Mouse (Mus musculus) layer of hippocampus, postnatal 25 days (tissue): Measurements from ENCODE around the gene Gkn2. TPM values are rescaled to one million over a fixed set of nuclear protein-coding genes. Genes with fewer than 3 reads are reported as not detected.
A peak's percentile ranks its signal among the peaks of the same experiment; 100 is the strongest.

Experiments used
- DNase-seq, 2 experiments: peaks; one replicate each; pipeline ENCODE4 v3.0.0; 2022; ENCODE audit warnings: mixed read lengths in 2 of 2, low spot score in 1 of 2; ENCODE audit errors: extremely low spot score in 1 of 2
- total RNA-seq, 2 experiments: library from RNA; stranded (reverse); gene quantifications; 2 replicates each; pipeline ENCODE4 v1.2.3; 2021

Gene Gkn2
- not detected for total RNA-seq

GRCm38 (mm10) chr6:87373057-87373456, at the start of gene Gkn2:
Gene Gkn2 (plus strand): TSS chr6:87373357.
- DNase-seq = no peak

- peak in 1 of 2 experiments; percentile 51 for DNase-seq
Measured at GRCm38 (mm10) chr6:87323381-87323780, 49.8 kb upstream of the Gkn2 start.

- no peak for DNase-seq
Measured at GRCm38 (mm10) chr6:87326932-87327331, 46.2 kb upstream of the Gkn2 start.

- no peak for DNase-seq
Measured at GRCm38 (mm10) chr6:87328265-87329173, 44.6 kb upstream of the Gkn2 start.

- DNase-seq = no peak
Measured at GRCm38 (mm10) chr6:87332380-87332779, 40.8 kb upstream of the Gkn2 start.

DNA sequence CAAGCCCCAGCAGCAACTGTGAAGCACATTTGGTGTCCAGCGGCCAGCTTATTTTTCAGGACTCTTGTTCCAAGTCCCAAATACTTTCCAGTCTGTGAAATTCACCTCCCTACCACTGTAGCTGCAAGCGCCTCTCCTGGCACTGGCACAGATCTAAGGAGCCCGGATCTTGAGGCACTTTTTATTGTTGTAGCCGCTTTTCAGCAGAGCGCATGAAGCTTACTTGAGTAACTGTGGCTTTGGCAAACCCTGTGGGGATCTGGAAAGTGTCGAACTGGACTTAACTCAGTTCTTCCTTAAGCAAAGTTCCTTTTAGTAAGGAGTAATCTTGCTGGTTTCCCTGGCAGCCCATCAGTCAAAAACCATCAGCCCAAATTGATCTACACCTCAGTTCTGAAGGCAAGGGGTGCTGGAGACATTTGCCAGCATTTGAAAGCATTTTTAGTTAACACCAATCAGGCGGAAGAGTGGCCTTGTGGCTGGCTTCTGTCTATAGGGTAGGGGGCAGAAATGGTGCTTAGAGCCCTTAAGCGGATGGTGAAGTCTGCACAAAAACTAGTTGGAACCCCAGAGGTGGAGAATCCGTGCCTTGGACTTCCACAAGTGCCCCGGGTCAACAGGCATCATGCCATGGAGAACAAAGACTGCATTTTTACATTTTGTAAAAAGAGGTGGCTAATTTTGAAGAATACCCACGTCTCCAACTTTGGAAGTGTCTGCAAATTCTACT, 38.6 kb upstream of the Gkn2 start:
- no peak for DNase-seq

GRCm38 (mm10) chr6:87335091-87335934, 37.8 kb upstream of the Gkn2 start, which contains the start of gene Antxr1:
Gene Antxr1 (minus strand): TSS chr6:87335821.
- DNase-seq = peak; percentile 55 to 72

DNA sequence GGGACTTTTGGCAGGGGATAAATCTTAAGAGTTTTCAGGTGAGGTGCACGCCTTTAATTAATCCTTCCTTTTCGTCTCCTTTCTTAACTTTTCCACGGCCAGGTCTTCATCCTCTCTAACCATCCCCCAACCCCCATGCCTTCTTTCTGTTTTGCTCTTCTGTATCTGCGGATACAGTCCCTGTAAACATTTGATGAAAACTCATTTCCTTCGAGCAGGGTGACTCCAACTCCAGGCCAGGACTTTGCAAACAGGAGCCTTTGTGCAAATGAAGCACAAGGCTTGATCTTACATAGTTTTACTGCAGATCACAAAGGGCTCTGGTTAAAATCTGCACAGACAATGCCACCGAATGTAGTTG, 37.2 kb upstream of the Gkn2 start:
- DNase-seq = no peak

DNA sequence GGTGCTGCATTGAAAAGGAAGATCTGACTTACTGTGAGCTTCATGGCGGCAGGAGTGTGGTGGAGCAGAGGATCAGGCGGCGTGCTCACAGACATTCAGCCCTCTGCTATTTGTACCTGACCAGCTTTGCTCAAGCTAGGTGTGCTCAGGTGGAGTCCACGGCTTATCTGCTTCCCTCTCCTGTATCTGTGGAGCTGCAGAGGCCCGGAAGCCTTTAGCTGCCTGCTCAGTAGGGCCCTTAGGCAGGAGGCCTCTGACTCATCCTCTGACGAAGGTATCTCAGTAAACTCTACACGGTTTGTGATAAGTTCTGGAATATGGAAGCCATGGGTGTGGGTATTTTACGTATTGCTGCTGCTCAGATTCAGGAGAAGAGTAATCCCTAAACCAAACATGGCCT, 22.3 kb upstream of the Gkn2 start, which contains the start of gene Gkn1:
Gkn1 (minus strand) TSS at position 114 of the 400 bp plus-strand sequence.
- no peak for DNase-seq

GRCm38 (mm10) chr6:87354441-87354840, 18.7 kb upstream of the Gkn2 start:
- peak in 1 of 2 experiments; percentile 4 for DNase-seq

DNA sequence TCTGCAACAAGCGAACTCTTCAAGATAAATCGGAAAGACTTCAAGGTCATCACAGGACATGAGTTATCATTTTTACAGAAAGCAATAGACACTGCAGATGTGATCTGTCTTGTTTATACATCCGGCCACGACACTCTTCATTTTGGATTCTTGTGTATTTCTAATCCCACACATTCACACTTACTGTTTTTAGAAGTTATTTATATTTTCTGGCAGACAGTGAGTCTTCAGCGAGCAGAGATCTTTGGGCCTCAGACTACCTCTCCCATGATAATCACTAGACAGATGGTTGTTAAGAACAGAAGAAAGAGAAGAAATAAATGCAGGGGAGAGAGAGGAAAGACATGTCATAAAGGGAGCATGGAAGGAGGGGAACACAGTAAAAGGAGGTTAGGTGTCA, 3.9 kb upstream of the Gkn2 start:
- DNase-seq = no peak

DNA sequence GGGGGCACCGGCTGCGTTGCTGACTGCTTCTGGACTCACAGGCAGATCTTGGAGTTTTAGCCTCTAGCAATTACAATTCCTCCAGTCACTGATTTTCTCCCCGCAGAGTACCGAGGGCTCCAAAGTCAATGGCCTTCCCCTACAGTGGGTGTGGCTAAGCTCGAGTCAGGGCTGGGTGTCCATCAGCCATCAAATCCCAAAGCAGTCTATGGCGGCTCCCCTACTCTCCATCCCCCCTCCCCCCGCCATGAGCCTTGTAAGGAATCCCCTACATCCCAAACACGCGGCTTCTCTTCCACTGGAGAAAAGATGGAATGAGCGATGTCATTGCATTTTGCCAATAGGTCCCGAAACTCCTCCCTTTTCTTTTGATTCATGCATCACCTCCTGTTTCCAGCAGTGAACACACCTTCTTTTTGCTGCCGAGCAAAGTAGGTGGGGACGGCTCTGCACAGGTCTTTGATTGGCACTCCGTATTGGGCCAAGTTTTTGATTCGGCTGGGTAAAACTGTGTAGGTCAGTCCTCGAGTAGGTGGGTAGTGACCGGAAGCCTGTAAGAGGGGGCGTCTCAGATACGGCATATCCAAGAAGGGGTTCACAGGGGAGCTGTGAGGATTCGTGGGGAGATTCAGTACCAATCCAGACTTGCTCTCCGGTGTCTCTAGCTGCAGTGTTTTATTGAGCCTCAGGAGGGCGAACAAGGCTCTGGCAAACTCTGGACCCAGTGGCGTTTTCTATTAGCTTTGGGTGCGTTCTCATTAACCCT, 11.0 kb downstream of the Gkn2 start:
- DNase-seq = peak in 1 of 2 experiments; percentile 25

- no peak for DNase-seq
Measured at GRCm38 (mm10) chr6:87384761-87385160, 11.6 kb downstream of the Gkn2 start.

GRCm38 (mm10) chr6:87386203-87386602, 13.0 kb downstream of the Gkn2 start:
- peak; percentile 51 to 77 for DNase-seq

GRCm38 (mm10) chr6:87386681-87387080, 13.5 kb downstream of the Gkn2 start:
- no peak for DNase-seq

DNA sequence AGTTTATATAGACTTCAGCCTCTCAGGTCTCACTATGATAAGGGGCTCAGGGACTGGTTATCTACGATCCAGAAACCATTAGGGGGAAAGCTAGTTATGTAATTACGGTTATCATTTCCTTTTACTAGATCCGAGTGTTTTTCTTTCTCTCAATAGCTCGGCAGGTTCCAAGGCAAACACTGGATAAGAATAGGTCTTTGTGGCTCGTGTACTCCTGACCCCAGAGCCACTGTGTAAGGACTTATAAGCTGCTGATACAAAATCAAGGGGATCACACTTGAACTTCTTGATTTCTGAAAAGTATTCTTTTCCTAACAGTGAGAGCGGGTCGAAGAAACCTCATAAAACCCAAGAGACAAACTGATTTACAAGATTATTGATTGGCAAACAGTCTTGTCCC, 15.7 kb downstream of the Gkn2 start, which contains the start of gene Gkn3:
Gkn3 (minus strand) TSS at position 59 of the 400 bp plus-strand sequence.
- DNase-seq = no peak

DNA sequence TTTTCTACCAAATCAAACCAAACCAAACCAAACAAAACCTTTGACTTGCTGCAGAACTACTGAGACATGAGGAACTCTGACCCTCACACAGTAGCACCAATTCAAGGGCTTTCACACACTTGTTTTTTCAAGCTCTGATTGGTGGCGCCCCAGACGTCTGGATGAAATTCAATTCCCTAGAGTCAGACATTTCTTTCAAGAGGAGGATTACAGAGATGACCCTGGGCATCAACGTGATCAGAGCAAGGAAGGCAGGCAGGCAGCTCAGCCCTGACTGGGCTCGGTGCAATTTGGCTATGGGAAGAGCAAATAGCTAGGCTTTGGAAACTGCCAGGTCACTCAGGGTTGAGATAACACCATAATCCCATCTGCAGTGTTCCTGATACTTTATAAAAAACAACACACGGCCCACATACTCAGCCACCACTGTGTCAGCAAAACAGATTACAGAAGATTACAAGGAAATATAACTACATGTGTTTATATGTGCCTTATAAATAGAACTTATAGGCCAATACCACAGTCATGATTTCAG, 16.4 kb downstream of the Gkn2 start:
- DNase-seq = no peak

- DNase-seq = no peak
Measured at GRCm38 (mm10) chr6:87393466-87394205, 20.5 kb downstream of the Gkn2 start.

DNA sequence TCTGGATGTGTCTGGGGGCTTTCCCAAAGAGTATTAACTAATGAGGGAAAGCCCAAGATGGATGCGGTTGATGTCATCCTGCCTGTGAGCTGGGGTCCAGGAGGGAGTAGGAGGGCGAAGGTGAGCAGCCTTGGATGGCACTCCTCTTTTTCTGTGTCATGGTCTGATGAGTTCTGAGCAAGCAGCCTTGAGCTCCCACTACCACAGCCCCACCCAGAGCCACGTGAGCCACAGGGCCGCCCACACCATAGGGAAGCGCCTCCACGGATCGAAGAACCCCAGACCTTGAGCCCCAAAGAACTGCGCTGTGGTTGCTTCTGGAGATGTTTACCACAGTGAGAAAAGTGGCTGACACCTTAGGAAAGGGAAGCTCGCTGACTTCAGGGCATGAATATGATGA, 21.6 kb downstream of the Gkn2 start:
- DNase-seq = no peak
